Mouse (Mus musculus) G1E (cell line): ENCODE measurements around the gene Eno2. TPM values are rescaled to one million over a fixed set of nuclear protein-coding genes. Genes with fewer than 3 reads are reported as not detected.

Source experiments
- ATAC-seq: 2 replicates; pipeline ENCODE4 v1.8.0; 2016; ENCODE audit warnings: mild to moderate bottlenecking; ENCODE audit not compliant: insufficient number of reproducible peaks, poor library complexity, low FRiP score, severe bottlenecking; ENCODE audit errors: extremely low read depth
- DNase-seq: peaks from one replicate; pipeline ENCODE4 v3.0.0; 2012; ENCODE audit warnings: low spot score
- H3K27me3 ChIP-seq: 2 replicates; pipeline ENCODE4 v1.6.1; 2012; ENCODE audit warnings: mild to moderate bottlenecking, low read length, inconsistent platforms; ENCODE audit not compliant: insufficient read depth
- H3K36me3 ChIP-seq: replicated peaks from 2 replicates; pipeline ENCODE3; 2012; ENCODE audit warnings: mild to moderate bottlenecking, inconsistent platforms
- H3K4me1 ChIP-seq: 2 replicates; pipeline ENCODE4 v1.6.1; 2012; ENCODE audit warnings: low read depth, low read length, inconsistent platforms, mixed read lengths; ENCODE audit not compliant: insufficient read depth
- H3K4me3 ChIP-seq: 2 replicates; pipeline ENCODE4 v1.5.1; 2012; ENCODE audit warnings: low read depth, mild to moderate bottlenecking, inconsistent platforms, low read length, moderate library complexity, mixed read lengths
- H3K9me3 ChIP-seq: replicated peaks from 2 replicates; pipeline ENCODE4 v1.6.1; 2012; ENCODE audit warnings: inconsistent platforms
- CTCF ChIP-seq: IDR thresholded peaks from 2 replicates; pipeline ENCODE4 v1.5.1; 2012; ENCODE audit warnings: low read depth, low read length, inconsistent platforms, mixed read lengths
- GATA1 ChIP-seq: IDR thresholded peaks from 2 replicates; pipeline ENCODE4 v1.6.1; 2012; ENCODE audit warnings: borderline replicate concordance, low read length, inconsistent platforms, mixed read lengths
- GATA2 ChIP-seq: IDR thresholded peaks from 2 replicates; pipeline ENCODE4 v1.6.1; 2012; ENCODE audit warnings: low read depth, low read length, inconsistent platforms, borderline replicate concordance
- POLR2AphosphoS5 ChIP-seq: IDR thresholded peaks from 2 replicates; pipeline ENCODE4 v1.6.1; 2012; ENCODE audit warnings: low read depth, low read length, inconsistent platforms; ENCODE audit not compliant: insufficient replicate concordance
- TAL1 ChIP-seq: conservative IDR thresholded peaks from 2 replicates; pipeline ENCODE4 v1.6.1; 2012; ENCODE audit warnings: low read depth, low read length, inconsistent platforms, mixed read lengths
- polyA plus RNA-seq: library from polyadenylated mRNA; stranded (reverse); fragments of >175 nt; gene quantifications from 2 replicates; pipeline ENCODE4 v1.2.3, GENCODE M21; 2012
- total RNA-seq, 2 experiments: library from RNA; stranded (forward) in 1 of 2; stranded (reverse) in 1 of 2; fragments of 200-1000 nt in 1 of 2; fragments of >200 nt in 1 of 2; fragmentation: Nextera tagmentation in 1 of 2; gene quantifications; 2 replicates each; pipeline ENCODE4 v1.2.3; 2014 to 2017

Eno2 gene
- total and polyA plus RNA-seq, 3 experiments, result 0.29 to 3.6 (median 3.2) TPM

DNA sequence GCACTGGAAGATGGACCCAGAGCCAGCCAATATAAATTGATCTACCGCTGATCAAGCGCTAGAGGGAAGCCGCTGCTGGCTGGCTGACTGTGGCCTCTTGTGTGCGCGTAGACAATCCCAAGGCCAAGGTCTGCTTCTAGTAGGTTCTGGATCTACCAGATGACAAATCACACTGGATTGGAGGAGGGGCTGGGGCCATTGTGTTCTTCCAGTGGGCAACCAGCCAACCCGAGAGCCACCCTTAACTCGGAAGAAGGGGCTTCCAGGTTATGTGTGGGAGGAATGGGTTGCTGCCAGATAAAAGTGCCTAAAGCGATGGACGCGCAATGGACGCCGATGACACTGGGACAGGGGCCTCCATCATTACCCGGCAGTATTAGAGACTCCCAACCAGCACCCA, 51.5 kb downstream of the Eno2 start:
- Histone ChIP-seq H3K4me1 (peaks cover 94% of the 10 kb centered on the region), H3K4me3 (peak overlapping the region; percentile 69; the same call in 1 of the 2 replicates), H3K36me3 (peaks cover 91% of the 10 kb centered on the region), H3K9me3 (no peaks in the 10 kb centered on the region), H3K27me3 (no peaks in the 10 kb centered on the region)
- ATAC-seq (no peak), DNase-seq (no peak)
- TF ChIP-seq TAL1 (no peak), POLR2AphosphoS5 (no peak), GATA1 (no peak), CTCF (no peak), GATA2 (no peak)

DNA sequence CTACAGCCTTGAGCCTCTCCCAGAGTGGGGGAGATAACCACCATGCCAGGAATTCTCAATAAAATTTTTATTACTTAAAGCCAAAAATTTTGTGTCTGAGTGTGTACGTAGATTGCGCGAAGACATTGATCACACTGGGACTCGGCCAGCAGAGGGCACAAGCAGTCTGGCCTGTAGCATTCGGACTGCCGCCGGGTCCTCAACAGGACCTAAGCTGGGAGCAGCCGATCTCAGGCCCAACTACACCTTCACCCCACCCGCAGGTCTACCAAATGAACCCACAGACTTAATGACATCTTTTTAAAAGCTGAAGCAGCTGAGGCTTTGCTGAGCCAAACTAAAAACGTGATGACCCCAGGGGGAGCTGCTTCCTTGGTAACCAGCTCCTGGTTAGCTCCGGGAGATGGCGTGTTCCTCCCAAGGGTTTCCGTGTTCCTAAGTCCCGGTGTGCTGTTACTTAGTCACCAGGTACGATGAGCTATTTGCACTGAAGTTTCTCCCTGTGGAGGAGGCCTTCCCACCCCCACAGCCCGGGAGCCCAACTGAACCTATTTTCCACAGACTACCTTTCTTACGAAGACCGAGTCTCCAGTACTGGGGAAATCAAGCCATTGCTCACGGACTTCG, 52.5 kb downstream of the Eno2 start:
- H3K27me3 ChIP-seq, result no peaks in the 10 kb centered on the region
- DNase-seq, result no peak
- H3K4me3 ChIP-seq, result no peak overlapping the region
- H3K4me1 ChIP-seq, result peaks cover 91% of the 10 kb centered on the region
- peaks cover 90% of the 10 kb centered on the region for H3K36me3 ChIP-seq
- TF ChIP-seq GATA2, result no peak
- no peak for TF ChIP-seq CTCF
- TF ChIP-seq TAL1, result no peak
- TF ChIP-seq POLR2AphosphoS5, result peak; percentile 19; the same call in 1 of the 2 replicates
- no peak for ATAC-seq
- H3K9me3 ChIP-seq, result no peaks in the 10 kb centered on the region

DNA sequence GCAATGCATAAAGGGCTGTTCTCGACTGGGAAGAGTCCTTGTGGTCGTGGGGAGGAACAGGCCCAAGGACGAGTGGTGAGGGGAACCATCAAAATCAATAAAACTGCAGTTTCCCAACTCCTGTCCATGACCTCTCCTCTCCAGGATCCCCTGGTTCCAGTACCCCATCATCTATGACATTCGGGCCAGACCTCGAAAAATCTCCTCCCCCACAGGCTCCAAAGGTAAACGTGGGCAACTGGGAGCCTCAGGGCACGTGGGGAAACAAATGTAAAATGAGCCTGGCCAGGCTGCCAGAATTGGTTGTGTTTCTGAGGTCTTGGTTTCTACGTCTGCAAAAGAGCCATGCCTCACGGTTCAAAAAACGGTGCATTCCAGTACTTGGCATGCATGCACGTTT, 56.6 kb downstream of the Eno2 start:
- TF ChIP-seq TAL1, result no peak
- no peak for TF ChIP-seq GATA2
- no peak for TF ChIP-seq POLR2AphosphoS5
- TF ChIP-seq GATA1, result no peak
- no peak for TF ChIP-seq CTCF
- peak overlapping the region; percentile 100 for H3K4me3 ChIP-seq
- H3K4me1 ChIP-seq, result peaks cover 77% of the 10 kb centered on the region
- H3K27me3 ChIP-seq, result no peaks in the 10 kb centered on the region
- no peaks in the 10 kb centered on the region for H3K9me3 ChIP-seq
- no peak for ATAC-seq
- DNase-seq, result no peak
- H3K36me3 ChIP-seq, result peaks cover 84% of the 10 kb centered on the region

DNA sequence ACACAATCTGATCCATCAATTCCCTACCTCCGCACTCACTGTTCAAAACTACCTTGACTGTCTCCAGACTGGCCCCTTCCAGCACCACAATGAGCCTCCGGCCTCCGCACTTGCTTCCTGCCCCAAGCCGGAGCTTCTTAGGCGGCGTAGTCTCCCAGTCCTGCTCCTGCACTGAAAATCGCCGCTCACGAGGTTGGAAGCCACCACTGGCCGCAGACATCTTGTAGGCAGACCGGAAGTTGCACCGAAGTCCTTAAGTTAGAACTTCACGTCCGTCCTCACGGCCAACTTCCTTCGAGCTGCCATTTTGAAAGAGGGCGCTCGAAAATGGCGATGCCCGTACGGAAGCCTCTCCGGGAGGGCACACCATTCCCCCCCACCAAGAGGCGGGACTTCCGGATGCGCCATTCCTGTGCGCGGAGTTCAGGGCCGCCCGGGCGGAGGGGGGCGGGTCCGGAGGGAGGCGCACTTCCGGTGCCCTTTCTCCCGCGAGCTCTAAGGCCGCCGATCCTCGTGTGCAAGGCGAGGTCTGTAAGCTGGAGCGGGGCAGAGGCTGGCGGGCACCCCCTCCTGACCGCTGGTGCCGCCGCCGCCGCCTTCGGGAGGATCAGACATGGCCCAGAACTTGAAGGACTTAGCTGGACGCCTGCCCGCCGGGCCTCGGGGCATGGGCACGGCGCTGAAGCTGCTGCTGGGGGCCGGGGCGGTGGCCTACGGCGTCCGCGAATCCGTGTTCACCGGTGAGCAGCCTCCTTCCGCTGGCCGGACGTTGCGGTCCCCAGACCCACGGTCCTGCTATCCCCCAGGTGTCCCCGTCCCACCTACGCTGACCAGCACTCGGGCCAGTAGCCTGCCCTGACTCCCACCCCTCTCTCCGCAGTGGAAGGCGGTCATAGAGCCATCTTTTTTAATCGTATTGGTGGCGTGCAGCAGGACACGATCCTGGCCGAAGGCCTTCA, 57.4 kb downstream of the Eno2 start, which contains the start of the genes Emg1 and Phb2:
TSS of gene Emg1 (minus strand) at position 355 of the 959 bp plus-strand sequence.
TSS of gene Phb2 (plus strand) at position 513 of the 959 bp plus-strand sequence.
- peaks cover 84% of the 10 kb centered on the region for H3K36me3 ChIP-seq
- TF ChIP-seq GATA1 (no peak), TAL1 (no peak), POLR2AphosphoS5 (no peak), GATA2 (no peak), CTCF (no peak)

More for the DNA sequence above, 57.4 kb downstream of the Eno2 start, which contains the start of the genes Emg1 and Phb2:
- ATAC-seq, result peak; percentile 85
- DNase-seq, result peak; percentile 82
- H3K4me3 ChIP-seq, result peak within 1 kb of the TSS; percentile 100
- H3K9me3 ChIP-seq, result no peaks in the 10 kb centered on the region
- H3K4me1 ChIP-seq, result peaks cover 75% of the 10 kb centered on the region
- no peaks in the 10 kb centered on the region for H3K27me3 ChIP-seq

Other genes with a start within 250 kb of the Eno2 start
Only the 20 nearest of the 25 such genes appear.
- not detected in 2 replicates for gene C1s2, start 133.6 kb downstream of the Eno2 start, total RNA-seq (2014; fragmentation: Nextera tagmentation)
- gene C1s2, start 133.6 kb downstream of the Eno2 start, total RNA-seq (2017), result 0.05 and 0.12 TPM in 2 replicates
- gene C1s2, start 133.6 kb downstream of the Eno2 start, polyA plus RNA-seq, result not detected in 2 replicates
- 108 and 198 TPM in 2 replicates for gene Lpcat3, start 106.6 kb downstream of the Eno2 start, total RNA-seq (2014; fragmentation: Nextera tagmentation)
- gene Lpcat3, start 106.6 kb downstream of the Eno2 start, total RNA-seq (2017), result 95.7 and 101 TPM in 2 replicates
- gene Lpcat3, start 106.6 kb downstream of the Eno2 start, polyA plus RNA-seq, result 123 and 147 TPM in 2 replicates
- gene Emg1, start 57.5 kb downstream of the Eno2 start, total RNA-seq (2014; fragmentation: Nextera tagmentation), result 117 and 120 TPM in 2 replicates
- gene Emg1, start 57.5 kb downstream of the Eno2 start, total RNA-seq (2017), result 228 and 262 TPM in 2 replicates
- 254 and 287 TPM in 2 replicates for gene Emg1, start 57.5 kb downstream of the Eno2 start, polyA plus RNA-seq
- 325 and 378 TPM in 2 replicates for gene Phb2, start 57.3 kb downstream of the Eno2 start, total RNA-seq (2014; fragmentation: Nextera tagmentation)
- gene Phb2, start 57.3 kb downstream of the Eno2 start, total RNA-seq (2017), result 432 and 434 TPM in 2 replicates
- gene Phb2, start 57.3 kb downstream of the Eno2 start, polyA plus RNA-seq, result 465 and 565 TPM in 2 replicates
- gene Ptpn6, start 31.0 kb downstream of the Eno2 start, total RNA-seq (2014; fragmentation: Nextera tagmentation), result 66.2 and 72.6 TPM in 2 replicates
- 309 and 356 TPM in 2 replicates for gene Ptpn6, start 31.0 kb downstream of the Eno2 start, total RNA-seq (2017)
- 54.9 and 129 TPM in 2 replicates for gene Ptpn6, start 31.0 kb downstream of the Eno2 start, polyA plus RNA-seq
- gene Grcc10, start 28.3 kb downstream of the Eno2 start, total RNA-seq (2014; fragmentation: Nextera tagmentation), result 61.7 and 62.9 TPM in 2 replicates
- 130 and 176 TPM in 2 replicates for gene Grcc10, start 28.3 kb downstream of the Eno2 start, total RNA-seq (2017)
- gene Grcc10, start 28.3 kb downstream of the Eno2 start, polyA plus RNA-seq, result 26.1 and 38.8 TPM in 2 replicates
- not detected in 2 replicates for gene Gm45234, start 13.7 kb downstream of the Eno2 start, total RNA-seq (2014; fragmentation: Nextera tagmentation)
- gene Gm45234, start 13.7 kb downstream of the Eno2 start, total RNA-seq (2017), result not detected in 2 replicates
- not detected in 2 replicates for gene Gm45234, start 13.7 kb downstream of the Eno2 start, polyA plus RNA-seq
- gene Atn1, start 13.1 kb downstream of the Eno2 start, total RNA-seq (2014; fragmentation: Nextera tagmentation), result 58.7 and 85.6 TPM in 2 replicates
- 1.9 and 3.0 TPM in 2 replicates for gene Atn1, start 13.1 kb downstream of the Eno2 start, total RNA-seq (2017)
- gene Atn1, start 13.1 kb downstream of the Eno2 start, polyA plus RNA-seq, result 55.3 and 58.8 TPM in 2 replicates
- not detected in 2 replicates for gene Lrrc23, start 10.1 kb upstream of the Eno2 start, total RNA-seq (2014; fragmentation: Nextera tagmentation)
- gene Lrrc23, start 10.1 kb upstream of the Eno2 start, total RNA-seq (2017), result 0.11 TPM in 1 of 2 replicates, not detected in the other
- gene Lrrc23, start 10.1 kb upstream of the Eno2 start, polyA plus RNA-seq, result not detected in 2 replicates
- 1.9 TPM in 2 replicates for gene Spsb2, start 39.0 kb upstream of the Eno2 start, total RNA-seq (2014; fragmentation: Nextera tagmentation)
- gene Spsb2, start 39.0 kb upstream of the Eno2 start, total RNA-seq (2017), result 6.9 and 9.4 TPM in 2 replicates
- gene Spsb2, start 39.0 kb upstream of the Eno2 start, polyA plus RNA-seq, result 10.1 and 10.9 TPM in 2 replicates
- 601 and 619 TPM in 2 replicates for gene Tpi1, start 44.6 kb upstream of the Eno2 start, total RNA-seq (2014; fragmentation: Nextera tagmentation)
- 903 and 1,035 TPM in 2 replicates for gene Tpi1, start 44.6 kb upstream of the Eno2 start, total RNA-seq (2017)
- 520 and 701 TPM in 2 replicates for gene Tpi1, start 44.6 kb upstream of the Eno2 start, polyA plus RNA-seq
- 34.6 and 45.9 TPM in 2 replicates for gene Usp5, start 59.8 kb upstream of the Eno2 start, total RNA-seq (2014; fragmentation: Nextera tagmentation)
- 67.0 and 76.8 TPM in 2 replicates for gene Usp5, start 59.8 kb upstream of the Eno2 start, total RNA-seq (2017)
- 53.0 and 68.2 TPM in 2 replicates for gene Usp5, start 59.8 kb upstream of the Eno2 start, polyA plus RNA-seq
- gene Cdca3, start 59.9 kb upstream of the Eno2 start, total RNA-seq (2014; fragmentation: Nextera tagmentation), result 109 and 112 TPM in 2 replicates
- gene Cdca3, start 59.9 kb upstream of the Eno2 start, total RNA-seq (2017), result 137 and 150 TPM in 2 replicates
- gene Cdca3, start 59.9 kb upstream of the Eno2 start, polyA plus RNA-seq, result 50.9 and 67.2 TPM in 2 replicates
- 1.1 TPM in 1 of 2 replicates, not detected in the other for gene Gnb3, start 70.6 kb upstream of the Eno2 start, total RNA-seq (2014; fragmentation: Nextera tagmentation)
- not detected in 2 replicates for gene Gnb3, start 70.6 kb upstream of the Eno2 start, total RNA-seq (2017)
- not detected in 2 replicates for gene Gnb3, start 70.6 kb upstream of the Eno2 start, polyA plus RNA-seq
- gene P3h3, start 88.1 kb upstream of the Eno2 start, total RNA-seq (2014; fragmentation: Nextera tagmentation), result not detected in 2 replicates
- gene P3h3, start 88.1 kb upstream of the Eno2 start, total RNA-seq (2017), result 0.23 TPM in 1 of 2 replicates, not detected in the other
- not detected in 2 replicates for gene P3h3, start 88.1 kb upstream of the Eno2 start, polyA plus RNA-seq
- gene Gpr162, start 94.3 kb upstream of the Eno2 start, total RNA-seq (2014; fragmentation: Nextera tagmentation), result not detected in 2 replicates
- gene Gpr162, start 94.3 kb upstream of the Eno2 start, total RNA-seq (2017), result 0.22 and 0.41 TPM in 2 replicates
- not detected in 2 replicates for gene Gpr162, start 94.3 kb upstream of the Eno2 start, polyA plus RNA-seq
- not detected in 2 replicates for gene Cd4, start 118.5 kb upstream of the Eno2 start, total RNA-seq (2014; fragmentation: Nextera tagmentation)
- 0.33 and 1.7 TPM in 2 replicates for gene Cd4, start 118.5 kb upstream of the Eno2 start, total RNA-seq (2017)
- gene Cd4, start 118.5 kb upstream of the Eno2 start, polyA plus RNA-seq, result not detected in 2 replicates
- 0.68 TPM in 1 of 2 replicates, not detected in the other for gene Lag3, start 142.0 kb upstream of the Eno2 start, total RNA-seq (2014; fragmentation: Nextera tagmentation)
- 0.12 TPM in 1 of 2 replicates, not detected in the other for gene Lag3, start 142.0 kb upstream of the Eno2 start, total RNA-seq (2017)
- gene Lag3, start 142.0 kb upstream of the Eno2 start, polyA plus RNA-seq, result not detected in 2 replicates
- gene Ptms, start 150.4 kb upstream of the Eno2 start, total RNA-seq (2014; fragmentation: Nextera tagmentation), result 5.6 and 6.3 TPM in 2 replicates
- 84.9 and 86.4 TPM in 2 replicates for gene Ptms, start 150.4 kb upstream of the Eno2 start, total RNA-seq (2017)
- gene Ptms, start 150.4 kb upstream of the Eno2 start, polyA plus RNA-seq, result 34.1 and 43.1 TPM in 2 replicates
- gene Mlf2, start 161.7 kb upstream of the Eno2 start, total RNA-seq (2014; fragmentation: Nextera tagmentation), result 167 and 180 TPM in 2 replicates
- gene Mlf2, start 161.7 kb upstream of the Eno2 start, total RNA-seq (2017), result 86.5 and 99.2 TPM in 2 replicates
- 269 and 293 TPM in 2 replicates for gene Mlf2, start 161.7 kb upstream of the Eno2 start, polyA plus RNA-seq